In genomic region chr12:107762140-107762539, GRCm38 (mm10) we compare ENCODE assay signal across 12 mouse cellular contexts.
"Had no signal": no experiment of that assay in that cellular context is flagged by ENCODE, and none has a peak within 500 bp of the region (broad histone marks: within the 10 kb centered on the region; RNA-seq: fewer than 3 reads in every experiment).

No protein-coding gene starts in this region.

- H3K4me2 ChIP-seq: hindbrain, embryonic 15.5 days; kidney, embryonic 15.5 days; limb, embryonic 12.5 days; midbrain, embryonic 15.5 days; neural tube, embryonic 13.5 days had no signal

- H3K36me3 ChIP-seq: hindbrain, embryonic 15.5 days; kidney, embryonic 15.5 days; limb, embryonic 12.5 days; midbrain, embryonic 15.5 days; neural tube, embryonic 13.5 days had no signal

- H3K27me3 ChIP-seq: hindbrain, embryonic 15.5 days; kidney, embryonic 15.5 days; limb, embryonic 12.5 days; midbrain, embryonic 15.5 days; neural tube, embryonic 13.5 days had no signal

- DNase-seq: kidney, adult 2 months; kidney, postnatal 14 days; liver; lung, adult 18-20 months; lung, postnatal 36 days; right cerebral cortex, postnatal 25 days had no signal

- H3K9me3 ChIP-seq: hindbrain, embryonic 15.5 days; kidney, embryonic 15.5 days; limb, embryonic 12.5 days; midbrain, embryonic 15.5 days; neural tube, embryonic 13.5 days had no signal

- ATAC-seq: midbrain, embryonic 15.5 days had no signal

- H3K27ac ChIP-seq: hindbrain, embryonic 15.5 days; kidney, embryonic 15.5 days; limb, embryonic 12.5 days; liver, embryonic 14.5 days; midbrain, embryonic 15.5 days; neural tube, embryonic 13.5 days had no signal

- H3K4me3 ChIP-seq: hindbrain, embryonic 15.5 days; kidney, embryonic 15.5 days; limb, embryonic 12.5 days; midbrain, embryonic 15.5 days; neural tube, embryonic 13.5 days had no signal

- H3K9ac ChIP-seq: hindbrain, embryonic 15.5 days; kidney, embryonic 15.5 days; limb, embryonic 12.5 days; liver, embryonic 14.5 days; midbrain, embryonic 15.5 days; neural tube, embryonic 13.5 days had no signal
